Mouse (Mus musculus) cerebellum, adult 9-10 months (tissue): ENCODE results near the gene Hip1r.

Experiments
- DNase-seq: peaks from one replicate; pipeline ENCODE4 v3.0.0; 2022

Hip1r gene

GRCm38 (mm10) chr5:123997811-123998210, 24.4 kb downstream of the Hip1r start:
- DNase-seq = no peak

DNA sequence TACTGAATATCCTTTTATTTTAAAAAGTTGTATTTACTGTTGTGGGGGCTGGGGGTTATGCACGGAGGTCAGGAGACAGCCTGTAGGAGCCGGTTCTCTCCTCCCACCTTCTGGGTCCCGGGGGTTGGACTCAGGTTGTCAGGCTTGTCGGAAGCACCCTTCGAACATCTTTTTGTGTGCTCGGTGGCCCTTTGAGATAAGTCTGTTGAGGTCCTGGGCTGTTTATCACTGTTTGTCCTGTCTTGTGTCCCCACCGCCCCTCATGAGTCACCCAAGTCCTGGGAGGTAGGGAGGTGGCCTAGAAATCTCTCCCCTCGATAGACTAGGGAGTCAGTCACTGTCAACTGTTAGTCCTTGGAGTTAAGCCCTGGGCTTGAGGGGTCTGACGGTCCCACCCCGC, 24.9 kb downstream of the Hip1r start:
- no peak for DNase-seq

- peak; percentile 92 for DNase-seq
Observed at GRCm38 (mm10) chr5:124000824-124001223, 27.4 kb downstream of the Hip1r start.

DNA sequence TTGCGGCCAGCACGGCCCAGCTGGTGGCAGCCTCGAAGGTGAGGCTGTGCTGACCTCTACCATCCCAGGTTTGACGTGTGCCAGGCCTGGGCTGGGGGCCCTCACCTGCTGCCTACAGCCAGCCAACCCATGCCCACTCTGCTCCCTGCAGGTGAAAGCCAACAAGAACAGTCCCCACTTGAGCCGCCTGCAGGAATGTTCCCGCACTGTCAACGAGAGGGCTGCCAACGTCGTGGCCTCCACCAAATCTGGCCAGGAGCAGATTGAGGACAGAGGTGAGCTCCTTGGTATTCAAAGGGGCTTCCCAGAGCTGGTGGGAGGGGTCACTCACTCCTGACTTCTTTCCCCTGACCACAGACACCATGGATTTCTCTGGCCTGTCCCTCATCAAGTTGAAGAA, 27.8 kb downstream of the Hip1r start:
- no peak for DNase-seq

DNA sequence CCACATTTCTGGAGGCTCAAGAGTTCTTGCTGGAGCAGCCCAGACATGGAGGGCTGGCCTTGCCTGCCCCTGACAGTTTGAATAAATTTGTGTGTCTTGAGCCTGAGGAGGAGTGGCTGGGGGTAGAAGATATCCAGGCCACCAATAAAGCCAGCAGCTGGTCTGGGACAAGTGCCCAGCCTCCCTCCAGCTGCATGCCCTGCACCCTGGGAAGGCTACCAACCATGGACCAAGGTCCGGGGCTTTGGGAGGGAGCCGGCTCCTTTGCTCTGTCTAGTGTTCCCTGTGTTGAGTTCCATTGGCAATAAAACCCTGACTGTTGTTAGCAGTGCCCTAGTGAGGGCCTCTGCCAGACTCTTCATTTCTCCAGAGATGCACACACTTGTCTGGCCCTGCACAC, 29.4 kb downstream of the Hip1r start:
- no peak for DNase-seq

- no peak for DNase-seq
Observed at GRCm38 (mm10) chr5:124003375-124003774, 29.9 kb downstream of the Hip1r start.

DNA sequence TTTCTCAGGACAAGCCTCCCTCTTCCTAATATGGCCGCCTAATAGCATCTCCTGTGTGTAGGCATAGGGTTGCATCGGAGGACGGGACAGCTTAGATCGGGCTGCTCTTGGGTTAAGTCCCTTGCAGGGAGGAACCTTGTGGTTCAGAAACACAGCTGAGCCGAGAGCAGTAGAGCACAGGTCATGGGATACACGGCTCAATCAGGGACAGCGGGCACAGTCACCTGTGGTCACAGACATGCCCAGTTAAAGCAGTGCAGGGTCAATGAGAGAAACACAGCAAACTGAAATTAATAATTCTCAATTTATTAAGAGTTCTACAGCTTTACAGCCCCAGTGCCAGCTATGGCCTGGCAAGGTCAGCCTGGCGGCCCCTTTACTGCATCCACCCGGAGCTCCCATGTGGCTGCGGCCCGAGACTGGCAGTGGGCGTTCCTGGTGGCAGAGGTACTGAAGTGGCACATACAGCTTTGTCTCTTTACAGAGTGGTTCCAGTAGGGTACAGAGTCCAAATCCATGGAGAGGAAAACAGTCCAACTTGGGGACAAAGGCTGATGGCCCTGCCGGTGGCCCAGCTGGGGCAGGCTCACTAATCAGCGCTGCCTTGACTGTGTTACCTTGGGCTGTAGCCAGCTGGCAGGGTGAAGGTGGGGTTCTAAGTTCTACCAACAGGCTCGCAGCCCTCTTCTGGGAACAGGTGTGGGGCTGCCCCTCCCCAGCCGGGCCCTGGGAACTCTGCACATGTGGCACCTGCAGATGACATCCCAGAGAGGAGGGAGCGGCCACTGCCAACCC, 31.1 kb downstream of the Hip1r start:
- DNase-seq = no peak

- no peak for DNase-seq
Observed at GRCm38 (mm10) chr5:124005151-124005500, 31.7 kb downstream of the Hip1r start.

- no peak for DNase-seq
Observed at GRCm38 (mm10) chr5:124005591-124005990, 32.2 kb downstream of the Hip1r start.

DNA sequence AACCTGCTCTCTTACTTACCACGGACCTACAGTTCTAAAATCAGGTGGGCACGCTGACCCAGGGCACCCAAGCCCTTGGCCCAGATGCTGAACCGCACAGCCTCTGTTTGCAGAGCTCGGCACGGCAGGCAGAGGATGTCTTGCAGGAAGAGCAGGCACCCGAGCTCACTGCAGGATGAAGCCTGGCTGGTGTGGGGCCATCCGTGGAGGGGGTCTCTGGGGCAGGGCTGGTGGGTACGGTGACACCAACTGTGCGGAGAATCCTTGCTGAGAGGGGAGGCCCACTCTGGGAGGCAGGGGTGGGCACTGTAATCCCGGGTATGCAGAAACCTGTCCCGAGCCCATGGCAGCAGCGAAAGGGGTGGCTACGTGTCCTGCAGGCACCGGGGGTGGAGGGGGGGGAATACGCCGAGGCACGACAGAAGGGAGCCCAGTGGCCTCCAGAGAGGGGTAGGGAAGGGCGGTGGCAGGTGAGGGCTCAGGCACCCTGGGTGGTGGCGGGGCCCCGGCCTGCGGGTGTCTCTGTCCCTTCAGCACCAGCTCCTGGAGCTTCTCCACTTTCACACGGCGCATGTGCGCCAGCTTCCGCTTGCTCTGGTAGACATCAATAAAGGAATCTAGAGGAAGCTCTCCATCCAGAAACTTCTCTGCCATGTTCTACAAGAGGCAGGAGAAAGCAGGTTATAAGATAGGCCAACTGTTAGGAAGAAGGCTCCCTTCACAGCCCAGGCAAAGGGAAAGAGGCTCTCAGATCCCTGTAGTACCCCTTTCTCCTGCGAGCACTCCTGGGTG, 32.9 kb downstream of the Hip1r start:
- peak; percentile 65 for DNase-seq

DNA sequence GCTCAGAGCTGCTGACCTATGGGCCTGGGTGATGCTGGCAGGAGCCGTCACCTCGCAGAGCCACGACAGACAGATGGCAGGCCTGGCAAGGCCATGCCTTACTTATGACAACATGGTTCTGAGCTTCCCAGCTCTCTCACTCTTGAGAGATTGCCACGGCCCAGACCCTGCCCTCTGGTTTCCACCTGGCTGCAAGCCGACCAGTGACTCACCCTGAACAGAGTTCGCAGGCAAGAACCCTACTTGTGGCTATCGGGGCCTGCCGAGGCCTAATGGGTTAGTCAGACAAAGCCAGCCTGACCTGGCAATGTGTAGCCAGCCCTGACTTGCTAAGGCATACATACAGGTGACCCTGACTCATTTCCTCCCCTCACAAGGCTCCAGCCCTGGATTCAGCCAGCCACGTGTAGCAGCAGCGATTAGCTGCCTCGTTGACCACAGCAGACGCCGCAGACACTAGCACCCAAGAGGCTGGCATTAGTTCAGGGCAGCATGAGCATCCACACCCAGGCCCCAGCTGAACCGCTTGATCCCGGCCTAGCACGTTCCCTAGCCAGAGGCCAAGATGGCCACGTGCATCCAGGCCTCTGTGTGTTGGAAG, 33.6 kb downstream of the Hip1r start:
- DNase-seq = peak; percentile 93

DNA sequence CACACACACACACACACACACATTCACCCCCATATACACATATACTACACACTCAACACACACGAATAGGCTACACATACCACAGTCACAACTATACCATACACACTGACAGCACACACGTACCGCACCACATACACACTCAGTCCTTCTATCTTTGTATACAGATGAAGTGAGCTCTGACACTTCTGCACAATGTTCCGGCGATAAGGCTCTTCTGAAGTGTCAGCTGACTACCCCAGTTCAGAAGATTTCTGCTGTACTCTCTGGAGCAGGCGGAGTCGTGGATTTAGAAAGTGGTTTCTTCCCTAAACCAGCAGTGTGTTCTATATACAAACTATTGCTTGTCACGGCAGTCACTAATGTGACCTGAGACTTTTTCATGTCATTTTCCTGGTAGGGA, 36.6 kb downstream of the Hip1r start:
- DNase-seq = no peak

GRCm38 (mm10) chr5:124010910-124011655, 37.7 kb downstream of the Hip1r start:
- no peak for DNase-seq

DNA sequence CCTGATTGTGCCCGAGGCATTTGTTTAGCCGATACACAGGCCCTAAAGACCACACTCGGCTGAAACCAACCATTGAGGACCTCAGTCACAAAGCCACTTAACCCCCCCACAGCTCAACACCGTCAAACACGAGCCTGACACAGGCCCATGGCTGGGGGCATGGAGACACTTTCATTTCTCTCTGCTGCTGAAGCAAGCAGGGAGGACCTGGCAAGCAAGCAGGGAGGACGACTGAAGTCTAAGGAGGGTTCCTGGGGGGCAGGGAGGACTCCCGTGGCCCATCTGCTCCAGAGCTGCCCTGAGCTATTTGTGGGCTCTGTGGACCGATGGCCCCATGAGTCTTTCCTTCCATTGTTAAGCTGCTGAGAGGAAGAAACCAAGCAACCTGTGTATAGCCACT, 38.5 kb downstream of the Hip1r start:
- no peak for DNase-seq

DNA sequence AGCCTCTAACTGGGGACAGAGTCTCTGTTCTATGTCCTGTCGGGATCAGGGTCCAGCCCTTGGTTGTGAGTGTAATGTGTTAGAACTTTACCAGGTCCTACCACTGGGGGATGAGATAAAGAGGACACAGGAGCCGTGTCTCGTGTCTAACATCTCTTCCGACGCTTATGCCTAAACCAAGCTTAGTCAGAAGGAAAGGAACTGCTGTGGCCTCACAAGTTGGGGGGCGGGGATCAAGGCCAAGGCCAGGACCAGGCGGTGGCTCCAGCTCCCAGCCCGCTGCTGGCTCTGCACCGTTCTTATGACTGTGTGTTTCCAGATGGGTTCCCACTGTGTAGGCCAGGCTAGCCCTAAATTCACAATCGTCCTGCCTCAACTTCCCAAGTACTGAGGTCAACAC, 39.5 kb downstream of the Hip1r start:
- no peak for DNase-seq

DNA sequence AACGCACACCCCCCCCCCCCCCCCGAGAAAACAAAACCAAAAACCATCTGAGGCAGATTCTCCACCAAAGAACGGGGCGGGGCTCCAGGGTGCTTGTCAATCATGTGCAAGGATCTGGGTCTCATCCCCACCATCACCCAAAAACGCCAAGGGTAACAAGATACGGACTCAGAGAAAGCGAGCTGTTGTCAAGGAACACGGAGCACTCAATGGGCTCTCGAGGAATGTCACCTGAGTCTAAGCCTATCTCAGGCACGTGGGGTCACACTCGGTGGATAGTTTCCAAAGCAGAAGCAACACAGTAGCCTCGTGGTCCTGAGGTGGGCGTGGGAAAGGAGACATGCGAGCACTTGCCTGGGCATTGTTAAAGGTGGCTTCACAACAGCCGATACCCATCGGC, 40.3 kb downstream of the Hip1r start:
- no peak for DNase-seq

- DNase-seq = no peak
Observed at GRCm38 (mm10) chr5:124014180-124014579, 40.8 kb downstream of the Hip1r start.

DNA sequence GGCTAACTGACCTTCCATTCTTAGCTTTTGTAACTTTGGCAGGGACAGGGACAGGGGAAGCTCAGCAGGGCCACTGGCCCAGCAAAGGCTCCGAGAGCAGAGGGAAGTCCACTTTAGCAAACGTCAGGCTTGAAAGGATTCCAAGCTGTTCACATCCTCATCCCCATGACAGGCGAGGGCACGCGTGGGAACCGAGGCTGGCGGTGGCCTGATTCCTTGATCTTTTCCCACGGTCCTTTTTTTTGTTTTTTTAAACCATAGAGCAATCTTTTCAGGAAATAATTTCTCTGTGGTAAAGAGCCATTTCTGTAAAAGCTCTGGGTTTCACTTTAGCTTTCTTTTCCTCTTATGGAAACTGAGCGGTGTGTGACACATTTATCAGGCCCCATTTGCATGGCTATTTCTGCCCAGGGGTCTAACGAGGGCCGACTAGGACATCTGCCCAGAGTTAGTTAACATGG, 41.4 kb downstream of the Hip1r start:
- DNase-seq = no peak

- no peak for DNase-seq
Observed at GRCm38 (mm10) chr5:124015727-124016126, 42.3 kb downstream of the Hip1r start.

GRCm38 (mm10) chr5:124016291-124016821, 42.9 kb downstream of the Hip1r start:
- DNase-seq = no peak

- DNase-seq = no peak
Observed at GRCm38 (mm10) chr5:124017941-124018340, 44.5 kb downstream of the Hip1r start.

DNA sequence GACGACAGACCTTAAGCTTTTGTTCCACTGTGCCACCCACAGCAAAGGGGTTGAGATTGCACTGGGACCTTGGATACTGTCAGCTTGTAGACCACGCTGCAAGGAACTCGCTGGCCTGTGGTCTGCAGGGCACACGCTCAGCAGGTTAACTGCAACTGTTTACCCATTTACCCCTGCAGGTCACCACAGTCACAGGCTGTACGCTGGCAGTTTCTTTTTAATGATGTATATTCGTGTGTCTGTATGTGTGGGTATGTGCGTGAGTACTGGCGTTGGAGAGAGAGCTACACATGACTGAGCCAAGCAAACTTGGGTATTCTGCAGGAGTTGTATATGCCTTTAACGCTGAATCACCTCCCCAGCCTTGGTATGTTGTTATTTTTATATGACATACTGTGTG, 45.2 kb downstream of the Hip1r start:
- DNase-seq = no peak
